Mouse (Mus musculus) small intestine, adult 2 months (tissue): ENCODE results near the gene Sugct. TPM values are rescaled to one million over a fixed set of nuclear protein-coding genes. Genes with fewer than 3 reads are reported as not detected.

ENCODE experiments used
- H3K27ac ChIP-seq: fragments of 200-500 bp; 2 replicates; pipeline ENCODE4 v1.5.1; 2012; ENCODE audit warnings: low read depth, low read length, control low read depth, inconsistent platforms; ENCODE audit not compliant: insufficient read depth
- H3K27me3 ChIP-seq: fragments of 200-500 bp; 2 replicates; pipeline ENCODE4 v1.6.1; 2012; ENCODE audit warnings: mild to moderate bottlenecking, moderate library complexity, low read length, inconsistent platforms; ENCODE audit not compliant: control insufficient read depth, insufficient read depth
- H3K36me3 ChIP-seq: fragments of 200-500 bp; 2 replicates; pipeline ENCODE4 v1.6.1; 2012; ENCODE audit warnings: mild to moderate bottlenecking, low read length, control low read depth, inconsistent platforms; ENCODE audit not compliant: control insufficient read depth, insufficient read depth
- H3K4me1 ChIP-seq: fragments of 200-500 bp; 2 replicates; pipeline ENCODE4 v1.6.1; 2012; ENCODE audit warnings: low read length, inconsistent platforms, mixed read lengths; ENCODE audit not compliant: control insufficient read depth, insufficient read depth, insufficient read length
- H3K4me3 ChIP-seq: fragments of 200-500 bp; 2 replicates; pipeline ENCODE4 v1.5.1; 2012; ENCODE audit warnings: low read depth, mild to moderate bottlenecking, control low read depth, inconsistent platforms, low read length, moderate library complexity
- CTCF ChIP-seq: fragments of 200-500 bp; IDR thresholded peaks from 2 replicates; pipeline ENCODE4 v1.5.1; 2012; ENCODE audit warnings: low read depth, mild to moderate bottlenecking, control low read depth, inconsistent platforms, low read length, moderate library complexity, mixed read lengths; ENCODE audit not compliant: insufficient replicate concordance, insufficient read length; ENCODE audit errors: extremely low read depth
- POLR2A ChIP-seq: fragments of 200-500 bp; IDR thresholded peaks from 2 replicates; pipeline ENCODE4 v1.6.1; 2012; ENCODE audit warnings: low read depth, mild to moderate bottlenecking, control low read depth, inconsistent platforms, low read length, moderate library complexity
- WGBS: fragments of 180-500 bp; shearing (Covaris S2); methylation state at CpG from one replicate; pipeline ENCODE4 v1.1.7; 2018; 5-methylcytosine and 5-hydroxymethylcytosine counted together
- polyA plus RNA-seq: library from polyadenylated mRNA; depleted of rRNA; stranded (reverse); fragments of >200 nt; gene quantifications from 2 replicates; pipeline ENCODE4 v1.2.3, GENCODE M21; 2012

The Sugct gene
- polyA plus RNA-seq, 1 experiment: 1.5 TPM

DNA sequence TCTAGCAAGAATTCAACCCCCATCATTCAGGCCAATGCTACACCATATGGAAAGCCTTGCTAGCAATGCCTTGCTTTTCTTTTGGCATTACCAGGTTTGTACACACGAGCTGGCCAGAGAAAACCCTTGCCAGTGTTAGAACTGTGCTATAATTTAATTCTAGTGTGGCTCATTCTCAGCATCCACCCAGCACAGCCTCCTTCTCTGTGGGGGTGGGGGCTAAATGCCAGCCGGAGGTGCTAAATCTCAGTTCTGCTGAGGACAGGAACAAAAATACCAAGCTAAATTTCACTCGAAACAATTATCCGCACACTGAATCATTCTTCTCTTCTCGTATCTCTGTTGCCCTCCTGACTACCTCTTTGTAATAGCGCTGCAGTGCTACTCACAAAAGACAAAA is 717.6 kb downstream of the Sugct start:
- no peak overlapping the region for H3K4me3 ChIP-seq
- TF ChIP-seq CTCF: no peak
- no peak for TF ChIP-seq POLR2A
- H3K36me3 ChIP-seq: no peaks in the 10 kb centered on the region
- H3K27me3 ChIP-seq: no peaks in the 10 kb centered on the region
- H3K27ac ChIP-seq: no peak overlapping the region
- H3K4me1 ChIP-seq: no peaks in the 10 kb centered on the region
- 73% methylated on average over 6 of the region's 6 CpGs for whole genome bisulfite sequencing

DNA sequence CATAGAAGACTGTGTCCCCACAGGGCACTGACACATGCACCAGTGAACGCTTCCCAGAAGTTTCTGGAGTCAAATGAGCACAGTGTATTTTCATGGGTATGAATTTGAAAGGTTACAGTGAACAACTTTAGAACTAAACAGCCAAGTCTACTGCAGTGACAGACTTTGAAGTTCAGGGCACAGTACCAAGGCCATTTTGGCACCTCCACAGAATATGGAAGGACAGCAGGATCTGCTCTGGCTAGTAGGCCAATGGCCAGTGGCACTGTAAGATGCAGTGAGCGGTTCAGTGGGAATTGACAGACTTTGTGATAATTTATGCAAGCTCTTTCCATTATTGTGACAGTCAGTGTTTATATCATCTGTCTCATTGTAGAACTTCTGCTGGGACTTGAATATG is 724.1 kb downstream of the Sugct start:
- 89% methylated on average over 2 of the region's 2 CpGs for WGBS
- Histone ChIP-seq H3K4me3 (no peak overlapping the region), H3K36me3 (no peaks in the 10 kb centered on the region), H3K4me1 (no peaks in the 10 kb centered on the region), H3K27me3 (no peaks in the 10 kb centered on the region), H3K27ac (no peak overlapping the region)
- TF ChIP-seq POLR2A: no peak
- no peak for TF ChIP-seq CTCF

DNA sequence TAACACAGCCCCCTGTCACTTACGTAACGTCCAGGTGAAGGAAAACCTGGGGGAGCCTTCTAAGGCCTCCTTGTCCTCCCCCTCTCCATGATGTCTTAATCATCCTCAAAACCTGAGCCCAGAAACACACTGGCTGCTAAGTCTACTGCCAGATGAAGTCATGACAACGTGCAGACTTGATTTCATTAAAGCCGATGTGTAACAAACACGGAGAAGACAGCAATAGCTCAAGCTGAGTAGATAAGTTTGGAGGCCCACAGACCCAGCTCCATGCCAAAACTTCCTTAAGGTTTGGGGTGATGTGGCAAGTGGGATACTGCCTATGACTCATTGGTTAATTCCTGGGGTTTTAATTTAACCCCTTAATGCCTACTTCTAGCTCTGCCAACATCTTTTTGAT is 726.4 kb downstream of the Sugct start:
- WGBS: 86% methylated on average over 5 of the region's 5 CpGs
- TF ChIP-seq CTCF (no peak), POLR2A (no peak)
- no peak overlapping the region for H3K4me3 ChIP-seq
- no peaks in the 10 kb centered on the region for H3K36me3 ChIP-seq
- H3K27ac ChIP-seq: no peak overlapping the region
- H3K4me1 ChIP-seq: no peaks in the 10 kb centered on the region
- H3K27me3 ChIP-seq: no peaks in the 10 kb centered on the region

DNA sequence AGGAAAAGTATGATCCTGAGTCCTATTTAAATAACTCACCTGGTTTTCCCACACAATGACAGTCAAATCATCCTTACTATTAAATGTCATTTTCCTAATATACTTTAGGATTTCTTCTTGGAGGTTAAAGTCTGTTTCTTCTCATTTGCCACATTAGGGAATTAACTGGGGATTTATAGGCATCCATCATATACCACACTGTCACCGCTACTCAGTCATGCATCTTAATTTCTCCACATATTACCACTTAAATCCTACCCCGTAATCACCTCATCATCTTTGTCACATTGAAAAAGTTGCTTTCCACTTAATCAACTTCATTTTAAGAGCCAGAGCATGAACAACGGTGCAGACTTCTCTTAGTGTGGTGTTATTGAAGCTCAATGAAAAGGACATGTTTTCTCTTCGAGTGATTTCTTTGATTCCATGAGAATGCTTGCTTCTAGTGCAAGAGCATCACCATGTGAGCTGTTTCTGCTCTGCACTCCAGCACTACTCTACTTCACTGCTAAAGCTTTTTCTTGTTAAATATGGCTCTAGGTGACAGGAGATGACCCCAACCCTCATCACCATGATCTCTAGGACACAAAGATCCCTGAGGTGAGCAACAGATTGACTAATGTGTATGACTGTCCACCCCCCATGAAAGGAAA is 730.4 kb downstream of the Sugct start:
- Histone ChIP-seq H3K4me3 (no peak overlapping the region), H3K36me3 (no peaks in the 10 kb centered on the region), H3K27me3 (no peaks in the 10 kb centered on the region), H3K4me1 (no peaks in the 10 kb centered on the region), H3K27ac (no peak overlapping the region)
- 79% methylated on average over 4 of the region's 4 CpGs for WGBS
- TF ChIP-seq POLR2A: no peak

DNA sequence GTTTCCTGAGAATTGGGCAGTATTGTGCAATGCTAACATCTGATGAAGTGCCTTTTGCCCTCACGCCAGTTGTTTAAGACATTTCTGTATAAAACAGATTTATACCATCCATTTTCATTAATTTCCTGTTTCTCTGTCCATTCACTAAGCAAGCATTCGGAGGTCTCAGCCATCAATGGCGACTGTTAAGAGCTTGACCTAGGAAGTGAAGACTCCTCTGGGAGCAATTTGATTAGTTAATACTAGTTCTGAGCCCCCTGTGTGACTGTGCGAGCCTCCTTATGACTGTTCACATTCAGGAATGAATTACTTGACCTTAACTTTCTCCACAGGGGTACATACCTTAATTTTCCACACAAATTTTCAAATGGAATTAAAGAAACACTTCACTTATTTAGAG is 743.3 kb downstream of the Sugct start:
- no peak overlapping the region for H3K4me3 ChIP-seq
- no peaks in the 10 kb centered on the region for H3K36me3 ChIP-seq
- no peaks in the 10 kb centered on the region for H3K27me3 ChIP-seq
- no peaks in the 10 kb centered on the region for H3K4me1 ChIP-seq
- no peak overlapping the region for H3K27ac ChIP-seq
- WGBS: 81% methylated on average over 4 of the region's 4 CpGs
- TF ChIP-seq POLR2A: no peak
- no peak for TF ChIP-seq CTCF

DNA sequence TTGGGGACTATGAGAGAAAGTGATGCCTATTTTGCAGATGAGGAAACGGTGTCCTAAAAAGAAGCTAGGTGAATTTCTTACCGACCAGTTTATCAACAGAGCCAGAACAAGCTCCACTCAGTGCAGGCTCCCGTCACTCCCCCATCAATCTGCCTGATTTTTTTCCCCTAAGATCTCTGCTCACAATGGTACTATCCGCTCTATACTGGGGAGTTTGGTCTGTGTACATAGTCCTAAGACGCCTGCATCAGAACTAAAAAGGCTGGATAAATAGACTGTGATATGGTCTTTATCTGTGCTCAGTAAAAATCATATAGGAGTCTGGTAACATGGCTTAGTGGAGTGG is 755.9 kb downstream of the Sugct start:
- no peak overlapping the region for H3K27ac ChIP-seq
- no peak overlapping the region for H3K4me3 ChIP-seq
- no peaks in the 10 kb centered on the region for H3K4me1 ChIP-seq
- TF ChIP-seq POLR2A: no peak
- no peak for TF ChIP-seq CTCF
- no peaks in the 10 kb centered on the region for H3K27me3 ChIP-seq
- WGBS: 70% methylated on average over 5 of the region's 5 CpGs
- H3K36me3 ChIP-seq: no peaks in the 10 kb centered on the region

DNA sequence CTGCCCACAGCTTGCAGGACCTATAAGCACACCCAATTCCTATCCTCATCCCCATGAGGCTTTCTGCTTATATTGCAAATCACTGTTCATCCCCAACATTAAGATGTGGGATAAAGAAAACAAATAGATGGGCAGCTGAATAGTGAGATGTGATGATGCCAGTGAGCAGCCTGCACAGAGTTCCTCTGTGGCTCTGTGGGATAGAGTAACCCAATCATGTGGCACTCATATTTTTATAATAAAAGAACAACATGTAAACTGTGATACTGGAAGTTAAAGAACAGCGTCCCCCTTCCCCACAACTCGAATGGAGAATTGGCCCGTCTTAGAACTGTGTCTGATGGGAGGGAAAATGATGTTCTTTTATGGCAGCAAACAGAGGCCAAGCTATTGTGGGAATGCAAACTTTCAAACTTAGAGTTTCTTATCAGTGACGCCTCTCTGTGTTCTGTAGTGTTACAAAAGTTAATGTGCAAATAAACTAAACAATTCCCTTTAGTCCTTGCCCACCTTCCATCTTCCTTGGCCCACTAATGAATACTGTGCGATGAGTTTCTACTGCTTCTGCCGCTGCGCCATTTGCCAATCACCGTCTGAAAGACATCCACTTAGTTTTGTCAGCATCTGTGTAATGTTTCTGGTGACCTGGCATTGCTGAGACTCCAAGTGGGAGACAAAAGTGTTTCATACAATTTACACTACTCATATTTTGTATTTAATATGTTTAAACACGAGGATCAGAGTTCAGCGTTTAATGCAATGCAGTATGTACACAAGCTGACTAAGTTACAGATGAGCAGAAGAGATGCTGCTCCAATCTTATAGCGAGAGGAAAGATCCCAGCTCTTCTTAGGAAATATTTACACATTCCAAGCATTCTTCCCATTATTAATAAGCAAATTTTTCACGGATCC is 756.5 kb downstream of the Sugct start:
- WGBS: 56% methylated on average over 12 of the region's 12 CpGs
- TF ChIP-seq POLR2A (no peak), CTCF (no peak)
- no peaks in the 10 kb centered on the region for H3K4me1 ChIP-seq
- no peak overlapping the region for H3K4me3 ChIP-seq
- H3K27me3 ChIP-seq: no peaks in the 10 kb centered on the region
- H3K27ac ChIP-seq: no peak overlapping the region
- H3K36me3 ChIP-seq: no peaks in the 10 kb centered on the region
